Mouse (Mus musculus) layer of hippocampus, postnatal 25 days (tissue): ENCODE measurements around the gene Ccin. TPM values are rescaled to one million over a fixed set of nuclear protein-coding genes. Genes with fewer than 3 reads are reported as not detected.
A peak's percentile ranks its signal among the peaks of the same experiment; 100 is the strongest.

Experiments used
- DNase-seq, 2 experiments: peaks; one replicate each; pipeline ENCODE4 v3.0.0; 2022; ENCODE audit warnings: mixed read lengths in 2 of 2, low spot score in 1 of 2; ENCODE audit errors: extremely low spot score in 1 of 2
- total RNA-seq, 2 experiments: library from RNA; stranded (reverse); gene quantifications; 2 replicates each; pipeline ENCODE4 v1.2.3; 2021

Gene Ccin
- total RNA-seq, result not detected

DNA sequence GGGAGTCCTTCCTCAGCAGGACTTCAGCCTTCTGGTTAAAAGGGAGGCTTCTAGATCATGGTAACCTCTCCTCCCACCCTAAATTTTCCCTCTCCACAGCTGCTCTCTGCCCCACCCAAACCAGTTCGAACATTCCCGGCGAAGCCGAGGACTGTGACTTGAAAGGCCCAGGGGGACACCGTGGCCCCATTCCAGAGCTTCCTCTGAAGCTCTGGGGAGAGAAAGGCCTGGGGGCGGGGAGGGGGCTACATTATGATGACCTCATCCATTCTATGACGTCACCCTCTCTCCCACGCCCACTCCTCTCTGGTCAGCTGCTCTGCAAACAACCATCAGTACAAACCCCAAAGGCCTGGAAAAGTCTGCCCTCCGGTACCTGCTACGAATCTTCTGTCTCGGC lies at the start of gene Ccin:
Gene Ccin, plus strand, starts transcription at position 303 of the 400 bp plus-strand sequence.
- no peak for DNase-seq

DNA sequence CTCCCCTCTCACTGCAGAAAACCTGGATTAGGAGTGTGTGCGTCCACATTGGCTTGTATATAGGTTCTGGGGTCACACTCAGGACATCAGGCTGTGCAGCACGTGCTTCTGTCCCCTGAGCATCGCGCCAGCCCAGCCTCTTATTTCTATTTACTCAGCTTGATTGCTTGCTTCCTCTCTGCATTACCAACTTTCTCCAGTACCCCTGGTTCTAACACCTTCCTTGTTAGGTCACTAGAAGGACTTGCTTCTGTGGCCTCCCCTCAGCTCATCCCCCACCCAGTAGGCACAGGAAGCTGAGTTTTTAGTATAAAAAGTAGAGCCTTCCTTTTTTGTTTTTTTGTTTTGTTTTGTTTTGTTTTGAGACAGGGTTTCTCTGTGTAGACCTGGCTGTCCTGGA lies 47.1 kb upstream of the Ccin start:
- DNase-seq, result no peak

DNA sequence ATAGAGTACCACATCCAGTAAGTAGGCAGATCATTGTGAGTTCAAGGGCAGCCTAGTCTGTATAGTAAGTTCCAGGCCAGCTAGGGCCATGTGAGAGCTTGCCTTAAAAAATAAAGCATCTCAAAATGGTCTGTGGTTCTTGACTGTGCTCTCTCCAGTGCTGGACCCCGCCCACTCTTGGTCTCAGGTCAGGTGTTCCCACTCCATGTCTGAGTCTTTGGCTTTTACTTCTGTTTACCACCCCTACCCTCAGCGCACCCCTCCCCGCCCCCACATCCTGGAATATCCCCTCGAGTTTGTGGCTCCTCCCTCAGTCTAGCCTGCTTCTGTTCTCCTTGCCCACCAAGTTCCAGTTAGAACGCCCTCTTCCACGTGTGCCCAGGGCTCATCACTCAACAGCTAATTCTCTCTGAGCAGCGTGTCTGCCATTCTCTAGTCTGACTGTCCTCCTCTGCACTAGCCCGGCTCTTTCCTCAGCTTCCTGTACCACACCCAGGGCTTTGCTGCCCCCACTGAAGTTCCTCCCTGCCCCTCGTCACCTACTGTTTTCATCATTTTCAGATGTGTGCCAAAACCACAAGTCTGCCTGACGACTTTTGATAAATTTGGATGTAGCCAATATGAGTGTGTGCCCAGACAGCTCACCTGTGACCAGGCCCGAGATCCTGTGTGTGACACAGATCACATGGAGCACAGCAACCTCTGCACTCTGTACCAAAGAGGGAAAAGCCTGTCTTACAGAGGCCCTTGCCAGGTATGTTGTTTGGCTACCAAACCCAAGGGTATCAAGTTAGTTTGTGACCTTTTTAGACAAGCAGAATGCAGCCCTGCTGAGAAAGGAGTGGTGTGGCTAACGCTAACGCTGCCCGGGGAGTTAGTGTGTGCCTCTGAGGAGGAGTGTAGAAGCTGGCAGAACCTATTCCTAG lies 46.3 kb upstream of the Ccin start:
- DNase-seq, result no peak

GRCm38 (mm10) chr4:43941315-43941714 lies 42.0 kb upstream of the Ccin start:
- DNase-seq, result no peak

DNA sequence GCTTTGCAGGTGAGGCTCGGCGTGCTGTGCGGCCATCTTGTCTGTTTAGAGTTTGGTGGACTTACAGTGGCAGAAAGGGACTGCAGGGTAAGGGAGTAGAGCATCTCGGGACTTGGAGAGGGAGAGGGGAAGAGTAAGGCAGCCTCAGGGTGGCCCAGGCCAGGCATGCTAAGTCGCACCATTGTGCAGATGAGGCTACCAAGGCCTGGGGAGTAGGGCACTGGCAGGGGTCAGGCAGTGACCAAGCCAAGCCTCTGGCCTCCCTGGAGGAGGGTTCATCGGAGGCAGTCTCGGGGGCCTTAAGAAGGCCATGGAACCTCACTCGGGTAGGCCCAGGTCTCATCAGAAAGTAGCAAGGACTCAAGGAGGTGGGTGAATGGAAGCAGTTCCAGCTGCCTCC lies 40.9 kb upstream of the Ccin start:
- DNase-seq, result no peak

GRCm38 (mm10) chr4:43947571-43947970 lies 35.7 kb upstream of the Ccin start:
- no peak for DNase-seq

- DNase-seq, result peak; percentile 42 to 75
Observed at GRCm38 (mm10) chr4:43957292-43957845, 25.9 kb upstream of the Ccin start, which contains the start of gene Glipr2. Glipr2 (plus strand) TSS chr4:43957401.

- peak in 1 of 2 experiments; percentile 17 for DNase-seq
Observed at GRCm38 (mm10) chr4:43957846-43958461, 25.3 kb upstream of the Ccin start.

GRCm38 (mm10) chr4:43959523-43960179 lies 23.6 kb upstream of the Ccin start:
- DNase-seq, result no peak

DNA sequence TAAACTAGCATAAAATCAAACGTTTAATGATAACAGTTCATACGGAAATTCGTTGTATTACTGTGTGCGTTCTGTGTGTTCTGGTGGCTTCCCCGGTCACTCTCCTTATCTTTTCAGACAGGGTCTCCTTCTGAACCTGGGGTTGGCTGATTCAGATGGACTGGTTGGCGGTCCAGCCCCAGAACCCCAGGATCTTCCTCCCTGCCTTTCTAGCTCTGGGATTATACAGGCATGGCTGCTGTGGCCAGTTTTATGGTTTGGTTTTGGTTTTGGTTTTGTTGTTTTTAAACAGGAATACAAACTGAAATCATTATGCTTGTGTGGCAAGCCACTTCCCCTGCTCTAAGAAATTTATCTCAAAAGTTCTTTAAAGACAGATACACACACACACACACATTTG lies 23.1 kb upstream of the Ccin start:
- no peak for DNase-seq

DNA sequence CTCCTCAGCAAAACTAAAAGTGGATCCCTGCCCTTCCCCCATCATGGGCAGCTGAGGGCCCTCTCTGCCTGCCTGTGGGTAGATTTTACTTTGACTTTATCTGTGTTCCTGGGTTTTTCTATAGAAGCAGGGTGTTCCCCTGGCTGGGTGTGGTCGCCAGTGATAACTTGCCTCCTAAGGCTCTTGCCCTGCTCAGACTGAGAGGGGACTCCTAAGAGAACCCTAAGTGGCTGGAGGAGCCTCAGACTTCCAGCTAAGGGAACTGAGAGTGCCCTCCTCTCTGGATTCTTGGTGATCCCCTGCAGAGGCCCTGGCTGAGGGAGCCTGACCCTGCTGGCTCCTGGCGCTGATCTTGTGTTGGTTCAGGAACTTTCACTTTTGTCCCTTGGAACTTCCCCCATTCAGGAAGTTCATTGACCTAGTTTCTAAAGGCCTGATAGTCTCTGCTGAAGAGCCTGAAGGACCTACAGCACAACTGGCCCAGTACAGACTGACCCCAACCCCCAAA lies 18.9 kb upstream of the Ccin start:
- no peak for DNase-seq

DNA sequence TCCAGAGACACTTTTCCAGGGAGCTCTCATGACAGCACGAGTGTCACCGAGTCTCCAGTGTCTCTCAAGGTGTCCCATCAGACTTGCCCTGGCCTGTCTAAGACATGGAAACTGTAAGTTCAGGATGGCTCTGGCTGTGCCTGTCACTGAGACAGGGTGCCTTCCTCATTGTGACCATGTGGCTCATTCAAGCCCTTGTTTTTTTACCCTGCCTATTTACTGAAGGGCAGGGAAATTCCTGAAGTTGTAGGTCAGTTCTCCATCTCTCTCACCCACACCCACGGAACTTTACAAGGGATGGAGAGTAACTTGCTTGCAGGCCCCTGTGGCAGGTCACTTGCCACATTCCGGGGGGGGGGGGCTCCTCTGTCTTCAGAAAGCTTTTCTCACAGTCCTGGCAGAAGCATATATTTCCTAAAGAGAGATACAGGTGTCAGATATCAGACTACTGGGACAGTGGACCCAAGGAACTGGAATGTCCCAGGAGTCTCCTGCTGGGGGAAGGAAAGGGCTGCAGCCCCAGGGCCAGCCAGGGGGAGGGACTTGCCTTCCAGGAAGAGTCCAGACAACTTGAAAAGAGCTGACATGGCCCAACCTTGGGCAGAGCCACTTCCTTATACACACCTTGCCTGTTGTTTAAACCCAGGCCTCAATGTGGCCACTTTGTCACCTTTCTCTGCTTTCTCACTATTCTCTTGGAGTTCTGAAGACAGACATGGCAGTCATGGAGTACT lies 18.2 kb upstream of the Ccin start:
- DNase-seq, result no peak

- no peak for DNase-seq
Observed at GRCm38 (mm10) chr4:43965856-43966535, 17.3 kb upstream of the Ccin start.

DNA sequence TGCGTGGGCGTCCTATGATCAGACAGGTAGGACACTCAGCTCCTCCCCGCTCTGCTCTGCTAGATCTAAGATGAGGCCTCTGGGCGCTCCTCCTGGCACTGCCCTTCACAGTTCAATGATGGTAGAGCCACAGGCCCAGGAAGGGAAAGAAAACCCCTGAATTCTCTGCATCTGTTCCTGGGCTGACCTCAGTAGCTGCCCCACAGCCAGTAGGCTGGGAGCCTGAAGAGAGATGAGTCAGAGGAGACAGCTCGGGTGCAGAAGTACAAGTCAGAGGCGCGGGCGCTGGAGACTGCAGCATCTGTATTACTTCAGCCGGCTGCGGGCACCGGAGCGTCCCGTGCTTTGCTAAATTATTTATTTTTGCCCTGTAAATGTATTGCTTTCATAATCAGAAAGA lies 14.6 kb upstream of the Ccin start:
- peak in 1 of 2 experiments; percentile 19 for DNase-seq

GRCm38 (mm10) chr4:43969373-43969772 lies 13.9 kb upstream of the Ccin start:
- no peak for DNase-seq

DNA sequence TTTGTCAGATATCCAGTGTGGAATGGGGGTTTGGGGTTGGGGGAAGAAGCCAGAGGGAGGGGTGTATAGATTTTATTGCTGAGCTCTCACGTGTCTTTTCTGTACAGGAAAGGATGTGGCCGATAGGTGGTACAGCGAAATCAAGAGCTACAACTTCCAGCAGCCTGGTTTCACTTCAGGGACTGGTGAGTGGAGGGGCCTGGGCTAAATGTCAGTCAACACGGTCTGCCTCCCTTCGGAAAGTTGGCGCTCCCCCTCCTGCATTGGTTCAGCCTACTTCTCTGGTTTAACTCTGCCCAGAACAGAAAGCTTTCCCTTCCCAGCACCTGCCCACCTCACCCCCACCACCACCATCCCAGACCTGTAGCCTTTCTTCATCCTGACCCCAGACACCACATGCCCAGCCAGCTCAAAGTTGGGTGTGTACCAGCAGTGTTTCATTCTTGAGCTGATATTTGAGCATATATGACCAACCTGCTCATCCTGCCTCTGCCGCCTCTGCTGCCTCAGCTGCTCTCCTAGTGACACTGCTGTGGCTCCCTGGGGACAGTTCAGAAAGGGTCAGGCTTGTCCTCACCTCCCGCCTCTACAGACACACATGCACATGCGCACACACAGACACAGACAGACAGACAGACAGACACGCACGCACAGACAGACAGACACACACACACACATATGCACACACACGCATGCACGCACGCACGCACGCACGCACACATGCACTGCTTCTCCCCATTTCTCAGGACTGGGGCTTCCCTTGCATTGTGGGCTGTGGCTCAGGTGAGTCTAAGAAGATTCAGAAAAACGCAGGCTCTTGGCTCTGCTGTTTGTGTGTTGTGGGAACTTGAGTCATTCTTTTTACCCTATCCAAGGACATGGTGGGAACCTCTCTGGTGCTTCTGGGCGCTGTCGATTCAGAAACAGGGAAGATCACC lies 12.6 kb upstream of the Ccin start:
- no peak for DNase-seq

GRCm38 (mm10) chr4:43971541-43972136 lies 11.6 kb upstream of the Ccin start:
- DNase-seq, result no peak

DNA sequence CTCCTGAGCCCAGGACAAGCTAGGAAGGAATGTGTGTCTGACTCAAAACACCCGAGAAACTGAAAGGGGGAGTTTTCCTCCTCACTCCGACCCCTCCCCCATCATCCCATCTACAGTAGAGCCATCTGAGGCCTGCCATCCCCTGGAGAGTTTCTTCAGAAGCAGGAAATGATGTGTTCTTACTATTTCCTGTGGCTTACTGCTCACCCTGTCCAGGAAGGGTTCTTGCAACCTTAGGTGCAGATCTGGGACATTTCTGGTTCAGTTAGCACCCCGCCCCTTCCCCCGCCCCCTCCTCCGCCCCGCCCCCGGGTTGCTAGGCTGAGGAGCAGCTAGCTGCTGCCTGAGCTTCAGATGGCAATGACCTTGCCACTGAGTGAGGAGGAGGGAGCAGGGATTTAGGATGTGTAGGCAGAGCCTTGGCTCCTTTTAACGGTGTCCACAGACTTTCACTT lies 11.1 kb upstream of the Ccin start:
- DNase-seq, result no peak
